Mouse (Mus musculus) lung, embryonic 15.5 days (tissue): ENCODE measurements around the gene Vps8. TPM values are rescaled to one million over a fixed set of nuclear protein-coding genes. Genes with fewer than 3 reads are reported as not detected.

ENCODE experiments used
- ATAC-seq: fragments of 200-750 bp; cut with Nextera tagmentation; 2 replicates; pipeline ENCODE4 v1.8.0; 2017; ENCODE audit warnings: moderate number of reproducible peaks, borderline replicate concordance; ENCODE audit not compliant: low FRiP score, low TSS enrichment; ENCODE audit errors: extremely low read depth
- H3K27ac ChIP-seq: fragments of 300-500 bp; sonication (generic); 2 replicates; pipeline ENCODE4 v1.5.1; 2015; ENCODE audit warnings: moderate library complexity, mild to moderate bottlenecking, inconsistent platforms
- H3K27me3 ChIP-seq: fragments of 300-500 bp; sonication (generic); 2 replicates; pipeline ENCODE4 v1.6.1; 2015; ENCODE audit warnings: inconsistent platforms
- H3K36me3 ChIP-seq: fragments of 300-500 bp; sonication (generic); 2 replicates; pipeline ENCODE4 v1.6.1; 2015; ENCODE audit warnings: inconsistent platforms
- H3K4me1 ChIP-seq: fragments of 300-500 bp; sonication (generic); 2 replicates; pipeline ENCODE4 v1.6.1; 2015; ENCODE audit warnings: inconsistent platforms
- H3K4me2 ChIP-seq: fragments of 300-500 bp; sonication (generic); 2 replicates; pipeline ENCODE4 v1.6.1; 2015; ENCODE audit warnings: inconsistent platforms, mild to moderate bottlenecking, moderate library complexity
- H3K4me3 ChIP-seq: fragments of 300-500 bp; sonication (generic); 2 replicates; pipeline ENCODE4 v1.5.1; 2015; ENCODE audit warnings: mild to moderate bottlenecking, inconsistent platforms
- H3K9ac ChIP-seq: fragments of 300-500 bp; sonication (generic); 2 replicates; pipeline ENCODE4 v1.6.1; 2015; ENCODE audit warnings: inconsistent platforms
- H3K9me3 ChIP-seq: fragments of 300-500 bp; sonication (generic); 2 replicates; pipeline ENCODE4 v1.6.1; 2016; ENCODE audit warnings: inconsistent platforms
- WGBS: fragments of 180-500 bp; shearing (Covaris S2); methylation state at CpG from one replicate; pipeline ENCODE4 v1.1.7; 2015; 5-methylcytosine and 5-hydroxymethylcytosine counted together
- polyA plus RNA-seq: library from polyadenylated mRNA; unstranded; fragments of >200 nt; fragmentation: Nextera tagmentation; extraction: Ambion mirVana; gene quantifications from 2 replicates; pipeline ENCODE4 v1.2.1, GENCODE M21; 2015

Gene Vps8
- polyA plus RNA-seq, 1 experiment from 2014 or later = 14.3 TPM

- WGBS = 72% methylated on average over 11 of the region's 11 CpGs
- no peak overlapping the region for H3K9ac ChIP-seq
- peak overlapping the region; percentile 58 for H3K27ac ChIP-seq
Measured at GRCm38 (mm10) chr16:21637201-21637819, 214.4 kb downstream of the Vps8 start.

GRCm38 (mm10) chr16:21640766-21641499 is 218.0 kb downstream of the Vps8 start:
- Histone ChIP-seq H3K36me3 (no peaks in the 10 kb centered on the region), H3K4me1 (peaks cover 43% of the 10 kb centered on the region), H3K4me2 (no peak overlapping the region), H3K27me3 (no peaks in the 10 kb centered on the region), H3K4me3 (no peak overlapping the region), H3K9ac (no peak overlapping the region), H3K27ac (peak overlapping the region; percentile 73), H3K9me3 (no peaks in the 10 kb centered on the region)
- 60% methylated on average over 7 of the region's 7 CpGs for WGBS
- ATAC-seq = no peak; the same call in 1 of the 2 replicates

More at GRCm38 (mm10) chr16:21637201-21637819, 214.4 kb downstream of the Vps8 start:
- no peak overlapping the region for H3K4me2 ChIP-seq
- no peak for ATAC-seq
- H3K9me3 ChIP-seq = no peaks in the 10 kb centered on the region
- H3K4me1 ChIP-seq = peaks cover 17% of the 10 kb centered on the region
- no peak overlapping the region for H3K4me3 ChIP-seq
- no peaks in the 10 kb centered on the region for H3K27me3 ChIP-seq
- H3K36me3 ChIP-seq = no peaks in the 10 kb centered on the region

- no peaks in the 10 kb centered on the region for H3K27me3 ChIP-seq
- no peak for ATAC-seq
- H3K4me1 ChIP-seq = peaks cover 43% of the 10 kb centered on the region
- no peak overlapping the region for H3K9ac ChIP-seq
- peak overlapping the region; percentile 73 for H3K27ac ChIP-seq
- H3K4me2 ChIP-seq = no peak overlapping the region
- WGBS = 57% methylated on average over 3 of the region's 3 CpGs
- no peaks in the 10 kb centered on the region for H3K9me3 ChIP-seq
- H3K4me3 ChIP-seq = no peak overlapping the region
- H3K36me3 ChIP-seq = no peaks in the 10 kb centered on the region
Measured at GRCm38 (mm10) chr16:21641944-21642343, 219.0 kb downstream of the Vps8 start.

GRCm38 (mm10) chr16:21642906-21643305 is 220.0 kb downstream of the Vps8 start:
- Histone ChIP-seq H3K4me2 (no peak overlapping the region), H3K4me1 (peaks cover 35% of the 10 kb centered on the region)
- ATAC-seq = no peak

GRCm38 (mm10) chr16:21643621-21644041 is 220.7 kb downstream of the Vps8 start:
- Histone ChIP-seq H3K4me3 (no peak overlapping the region), H3K27me3 (no peaks in the 10 kb centered on the region), H3K27ac (peak overlapping the region; percentile 81), H3K9me3 (no peaks in the 10 kb centered on the region), H3K9ac (no peak overlapping the region), H3K4me2 (peak overlapping the region; percentile 21; the same call in 1 of the 2 replicates), H3K4me1 (peaks cover 34% of the 10 kb centered on the region), H3K36me3 (0 out of 2 replicates have a peak, but pooled peaks cover 2% of the 10 kb centered on the region)
- ATAC-seq = peak; percentile 9; the same call in 1 of the 2 replicates
- 74% methylated on average over 2 of the region's 2 CpGs for WGBS

More at GRCm38 (mm10) chr16:21642906-21643305, 220.0 kb downstream of the Vps8 start:
- Histone ChIP-seq H3K4me3 (no peak overlapping the region), H3K27ac (0 out of 2 replicates have a peak overlapping the region, but pooled peaks have one; percentile 81), H3K9me3 (no peaks in the 10 kb centered on the region), H3K9ac (no peak overlapping the region), H3K27me3 (no peaks in the 10 kb centered on the region), H3K36me3 (0 out of 2 replicates have a peak, but pooled peaks cover under 1% of the 10 kb centered on the region)
- WGBS = 89% methylated on average over 5 of the region's 5 CpGs

- 33% methylated on average over 17 of the region's 17 CpGs for WGBS
- H3K27ac ChIP-seq = peak overlapping the region; percentile 81
- no peak overlapping the region for H3K9ac ChIP-seq
- no peaks in the 10 kb centered on the region for H3K9me3 ChIP-seq
- peaks cover 34% of the 10 kb centered on the region for H3K4me1 ChIP-seq
- peak overlapping the region; percentile 21; the same call in 1 of the 2 replicates for H3K4me2 ChIP-seq
- H3K4me3 ChIP-seq = no peak overlapping the region
- no peaks in the 10 kb centered on the region for H3K27me3 ChIP-seq
- ATAC-seq = peak; percentile 76; the same call in 1 of the 2 replicates
- H3K36me3 ChIP-seq = 0 out of 2 replicates have a peak, but pooled peaks cover 2% of the 10 kb centered on the region
Measured at GRCm38 (mm10) chr16:21644066-21644561, 221.2 kb downstream of the Vps8 start.

- ATAC-seq = no peak
- no peaks in the 10 kb centered on the region for H3K27me3 ChIP-seq
- peaks cover 34% of the 10 kb centered on the region for H3K4me1 ChIP-seq
- no peaks in the 10 kb centered on the region for H3K9me3 ChIP-seq
- H3K36me3 ChIP-seq = 0 out of 2 replicates have a peak, but pooled peaks cover 2% of the 10 kb centered on the region
- H3K4me2 ChIP-seq = no peak overlapping the region
- H3K9ac ChIP-seq = no peak overlapping the region
- peak overlapping the region; percentile 81 for H3K27ac ChIP-seq
- 55% methylated on average over 3 of the region's 3 CpGs for WGBS
- no peak overlapping the region for H3K4me3 ChIP-seq
Measured at GRCm38 (mm10) chr16:21644574-21644973, 221.7 kb downstream of the Vps8 start.

- H3K9ac ChIP-seq = no peak overlapping the region
- H3K27me3 ChIP-seq = no peaks in the 10 kb centered on the region
- H3K27ac ChIP-seq = no peak overlapping the region
- H3K4me3 ChIP-seq = no peak overlapping the region
- 74% methylated on average over 3 of the region's 3 CpGs for WGBS
- H3K9me3 ChIP-seq = no peaks in the 10 kb centered on the region
- H3K4me1 ChIP-seq = peaks cover 34% of the 10 kb centered on the region
- 0 out of 2 replicates have a peak, but pooled peaks cover 2% of the 10 kb centered on the region for H3K36me3 ChIP-seq
- ATAC-seq = no peak
- no peak overlapping the region for H3K4me2 ChIP-seq
Measured at GRCm38 (mm10) chr16:21645915-21646314, 223.0 kb downstream of the Vps8 start.

- H3K4me1 ChIP-seq = peaks cover 31% of the 10 kb centered on the region
Measured at GRCm38 (mm10) chr16:21646496-21646895, 223.6 kb downstream of the Vps8 start.

GRCm38 (mm10) chr16:21648800-21649199 is 225.9 kb downstream of the Vps8 start:
- Histone ChIP-seq H3K9me3 (no peaks in the 10 kb centered on the region), H3K27me3 (no peaks in the 10 kb centered on the region), H3K4me3 (no peak overlapping the region), H3K36me3 (0 out of 2 replicates have a peak, but pooled peaks cover 2% of the 10 kb centered on the region), H3K4me1 (peaks cover 15% of the 10 kb centered on the region), H3K4me2 (no peak overlapping the region), H3K9ac (no peak overlapping the region), H3K27ac (no peak overlapping the region)
- ATAC-seq = no peak
- 61% methylated on average over 4 of the region's 4 CpGs for WGBS

More at GRCm38 (mm10) chr16:21646496-21646895, 223.6 kb downstream of the Vps8 start:
- no peak overlapping the region for H3K27ac ChIP-seq
- no peak for ATAC-seq
- 74% methylated on average over 3 of the region's 3 CpGs for WGBS
- H3K36me3 ChIP-seq = 0 out of 2 replicates have a peak, but pooled peaks cover 2% of the 10 kb centered on the region
- H3K9me3 ChIP-seq = no peaks in the 10 kb centered on the region
- no peak overlapping the region for H3K4me3 ChIP-seq
- no peak overlapping the region for H3K9ac ChIP-seq
- no peak overlapping the region for H3K4me2 ChIP-seq
- no peaks in the 10 kb centered on the region for H3K27me3 ChIP-seq

GRCm38 (mm10) chr16:21650289-21650688 is 227.4 kb downstream of the Vps8 start:
- no peaks in the 10 kb centered on the region for H3K9me3 ChIP-seq
- H3K36me3 ChIP-seq = 0 out of 2 replicates have a peak, but pooled peaks cover 2% of the 10 kb centered on the region
- H3K4me2 ChIP-seq = no peak overlapping the region
- peaks cover 13% of the 10 kb centered on the region for H3K4me1 ChIP-seq
- no peaks in the 10 kb centered on the region for H3K27me3 ChIP-seq
- H3K9ac ChIP-seq = no peak overlapping the region
- 88% methylated on average over 3 of the region's 3 CpGs for WGBS
- ATAC-seq = no peak
- H3K4me3 ChIP-seq = no peak overlapping the region
- no peak overlapping the region for H3K27ac ChIP-seq
